Mouse (Mus musculus): ENCODE data around the gene Ktn1.

The Ktn1 gene

GRCm38 (mm10) chr14:47648218-47648617 is at the start of gene Ktn1:
TSS of gene Ktn1 (plus strand) at chr14:47648448.
- no peak for DNase-seq

DNA sequence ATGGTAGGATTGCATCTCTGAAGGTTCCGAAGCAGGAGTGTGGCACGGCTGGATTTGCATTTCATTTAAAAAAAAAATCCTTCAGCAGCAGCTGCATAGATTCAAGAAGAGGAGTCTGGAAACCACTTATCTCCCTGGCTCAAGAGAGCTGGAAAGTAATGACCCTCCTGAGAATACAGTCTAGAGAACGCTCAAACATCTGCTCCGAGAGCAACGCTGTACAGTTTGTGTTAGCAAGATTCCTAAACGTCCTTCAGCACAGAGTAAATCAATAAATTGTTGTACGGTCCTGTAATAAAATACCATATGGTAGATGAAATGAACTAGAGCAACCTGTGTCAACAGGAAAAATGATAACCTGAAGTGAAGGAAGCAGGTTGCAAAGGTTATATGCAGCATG is 35.0 kb upstream of the Ktn1 start:
- no peak for DNase-seq

- no peak for DNase-seq
These were observed 29.4 kb upstream of the Ktn1 start for GRCm38 (mm10) chr14:47618891-47619290.

DNA sequence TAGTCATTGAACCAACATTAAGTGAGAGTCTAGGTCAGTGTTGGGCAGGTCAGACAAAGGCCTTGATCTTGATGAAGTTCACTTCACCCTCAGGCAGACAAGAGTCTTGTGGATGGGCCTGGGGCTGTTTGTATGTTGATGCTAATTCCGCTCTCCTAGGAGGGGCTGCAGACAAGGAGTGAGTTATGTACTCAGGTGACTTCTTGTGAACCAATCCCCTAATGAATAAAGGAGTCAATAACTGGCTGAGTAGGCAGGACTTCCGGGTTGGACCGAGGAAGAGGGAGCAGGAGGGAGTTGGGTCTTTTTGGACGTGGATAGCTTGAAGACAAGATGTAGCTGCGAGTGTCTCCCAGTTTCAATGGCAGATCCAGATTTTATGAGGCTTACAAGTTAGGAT is 26.3 kb upstream of the Ktn1 start:
- DNase-seq = no peak

- DNase-seq = no peak
These were observed 23.4 kb upstream of the Ktn1 start for GRCm38 (mm10) chr14:47624837-47625236.

DNA sequence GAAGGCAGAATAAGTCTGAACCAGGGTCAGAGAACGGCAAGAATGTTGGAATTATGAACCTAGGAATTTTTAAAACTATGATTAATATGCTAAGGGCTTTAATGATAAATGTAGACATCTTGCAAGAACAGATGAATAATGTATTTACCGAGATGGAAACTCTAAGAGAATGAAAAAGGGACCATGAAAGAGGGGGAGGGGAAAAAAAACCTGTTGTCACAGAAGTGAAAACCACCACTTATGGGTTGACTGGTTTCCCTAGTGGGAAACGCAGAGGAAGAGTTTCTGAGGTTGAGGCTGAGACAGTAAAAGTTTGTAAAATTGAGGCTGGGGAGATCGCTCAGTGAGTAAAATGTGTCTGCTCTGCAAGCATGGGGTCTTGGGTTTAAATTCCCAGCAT is 22.1 kb upstream of the Ktn1 start:
- no peak for DNase-seq

DNA sequence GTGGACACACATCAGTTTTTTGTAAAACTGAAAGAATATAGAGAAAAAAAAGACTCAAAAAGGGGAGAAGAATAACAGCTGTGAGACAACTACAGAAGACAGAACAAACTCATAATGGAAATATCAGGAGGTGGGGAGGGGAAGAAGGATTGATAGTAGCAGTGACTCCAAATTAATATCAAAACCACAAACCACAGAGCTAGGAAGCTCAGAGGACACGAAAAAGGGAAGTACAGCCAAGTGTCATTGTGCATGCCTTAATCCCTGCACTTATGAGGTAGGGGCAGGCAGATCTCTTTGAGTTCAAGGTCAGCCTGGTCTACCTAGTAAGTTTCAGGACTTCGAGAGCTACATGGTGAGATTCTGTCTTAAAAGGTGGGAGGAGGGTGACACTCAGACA is 21.4 kb upstream of the Ktn1 start:
- no peak for DNase-seq

GRCm38 (mm10) chr14:47627360-47627759 is 20.9 kb upstream of the Ktn1 start:
- no peak for DNase-seq

- DNase-seq = no peak
These were observed 15.8 kb upstream of the Ktn1 start for GRCm38 (mm10) chr14:47632419-47632818.

GRCm38 (mm10) chr14:47634410-47634809 is 13.8 kb upstream of the Ktn1 start:
- no peak for DNase-seq

- DNase-seq = no peak
These were observed 13.4 kb upstream of the Ktn1 start for GRCm38 (mm10) chr14:47634846-47635245.

GRCm38 (mm10) chr14:47638316-47638895 is 9.8 kb upstream of the Ktn1 start:
- DNase-seq = no peak

- no peak for DNase-seq
These were observed 2.6 kb upstream of the Ktn1 start for GRCm38 (mm10) chr14:47645620-47646019.

DNA sequence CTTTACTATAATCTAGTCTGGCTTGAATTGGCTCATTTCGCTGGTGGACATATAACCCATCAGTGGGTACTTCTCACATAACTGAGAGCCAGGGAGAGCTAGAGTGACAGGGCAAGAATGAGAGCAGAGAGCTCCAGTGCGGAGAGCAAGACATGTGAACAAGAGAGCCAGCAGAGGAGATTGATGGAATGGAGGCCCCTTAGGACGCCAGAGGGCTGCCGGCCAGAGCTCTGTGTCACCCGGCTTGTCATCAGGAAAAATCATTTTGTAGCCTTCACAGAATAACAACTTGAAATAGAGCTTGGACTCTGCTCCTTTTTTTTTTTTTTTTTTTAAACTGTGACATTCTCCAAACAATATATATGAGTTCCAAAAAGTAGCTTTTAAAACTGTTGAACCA is 2.0 kb upstream of the Ktn1 start:
- no peak for DNase-seq

GRCm38 (mm10) chr14:47646696-47647516 is 1.3 kb upstream of the Ktn1 start:
- DNase-seq = no peak

DNA sequence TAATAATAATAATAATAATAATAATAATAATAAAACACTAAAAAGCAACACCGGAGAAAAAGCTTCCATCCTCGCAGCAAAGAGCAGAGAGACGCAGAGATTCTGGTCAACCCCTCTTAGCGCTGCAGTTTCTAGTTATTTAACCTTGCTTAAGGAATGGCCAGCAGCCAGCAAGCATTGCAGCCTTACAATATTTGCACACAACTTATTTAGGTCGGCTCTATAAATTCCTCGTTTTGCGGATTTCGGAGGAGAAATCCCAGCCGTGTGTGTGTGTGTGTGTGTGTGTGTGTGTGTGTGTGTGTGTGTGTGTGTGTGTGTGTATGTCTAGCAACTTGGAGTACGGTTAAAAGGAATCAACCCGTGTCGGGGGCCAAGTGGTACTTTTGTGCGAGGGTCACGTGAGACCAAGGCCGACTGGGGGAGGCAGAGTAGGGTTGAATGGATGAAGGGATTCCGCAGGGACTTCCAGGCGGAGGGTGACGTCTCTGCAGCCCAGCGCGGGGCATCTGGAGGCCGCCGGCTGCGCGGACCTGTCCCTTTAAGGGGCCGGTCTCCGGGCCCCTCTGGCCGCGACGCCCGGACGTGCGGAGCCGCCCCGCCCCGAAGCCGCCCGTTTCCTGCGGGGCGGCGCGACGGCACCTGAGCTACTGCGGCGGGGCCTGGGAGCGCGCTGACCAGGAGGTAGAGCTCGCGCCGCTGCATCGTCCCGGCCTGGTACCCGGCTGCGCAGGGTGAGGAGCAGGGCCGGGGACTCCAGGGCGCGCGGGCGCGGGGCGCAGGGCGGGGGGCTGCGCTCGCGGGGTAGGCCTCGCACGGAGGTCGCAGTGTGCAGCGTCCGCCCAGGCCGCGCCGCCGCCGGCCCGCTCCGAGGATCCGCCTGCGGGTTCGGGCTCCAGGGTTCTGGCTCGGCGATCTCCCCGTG is 720 bp downstream of the Ktn1 start:
- peak; percentile 81 for DNase-seq

DNA sequence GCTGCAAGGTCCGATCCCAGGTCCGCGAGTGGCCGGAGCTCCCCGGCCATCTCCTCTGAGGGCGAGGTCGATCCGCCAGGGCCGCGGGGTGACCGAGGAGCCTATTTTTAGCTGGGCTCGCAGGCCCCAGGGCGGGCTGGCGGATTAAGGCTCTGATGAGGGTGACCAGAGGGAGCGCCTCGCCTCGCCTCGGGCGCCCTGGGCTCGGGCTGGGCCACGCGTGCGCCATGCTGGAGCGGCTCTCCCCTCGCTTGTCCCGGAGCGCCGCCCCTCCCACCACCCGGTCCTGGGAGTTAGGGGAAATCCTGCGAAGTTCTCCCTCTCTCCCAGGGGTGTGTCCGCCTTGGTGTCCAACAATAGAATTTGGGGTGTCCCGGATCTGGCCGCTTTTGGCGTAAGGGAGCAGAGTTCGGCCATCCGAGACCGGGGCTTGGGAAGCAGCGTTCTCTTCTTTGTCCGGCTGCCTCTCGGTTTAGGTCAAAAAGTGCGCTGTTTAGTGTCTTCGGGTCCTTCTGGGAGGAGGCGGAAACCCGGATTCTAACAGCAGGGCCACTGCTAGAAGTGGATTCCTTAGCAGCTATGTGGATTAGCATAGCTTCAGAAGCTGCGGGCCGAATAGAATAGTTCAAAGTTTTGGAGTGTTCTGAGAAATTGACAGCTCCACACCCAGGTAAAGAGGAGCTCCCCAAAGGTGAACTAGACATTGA is 1.5 kb downstream of the Ktn1 start:
- peak; percentile 57 for DNase-seq

GRCm38 (mm10) chr14:47650338-47650720 is 2.1 kb downstream of the Ktn1 start:
- DNase-seq = no peak

GRCm38 (mm10) chr14:47651272-47651671 is 3.0 kb downstream of the Ktn1 start:
- DNase-seq = no peak

GRCm38 (mm10) chr14:47655444-47655843 is 7.2 kb downstream of the Ktn1 start:
- no peak for DNase-seq

DNA sequence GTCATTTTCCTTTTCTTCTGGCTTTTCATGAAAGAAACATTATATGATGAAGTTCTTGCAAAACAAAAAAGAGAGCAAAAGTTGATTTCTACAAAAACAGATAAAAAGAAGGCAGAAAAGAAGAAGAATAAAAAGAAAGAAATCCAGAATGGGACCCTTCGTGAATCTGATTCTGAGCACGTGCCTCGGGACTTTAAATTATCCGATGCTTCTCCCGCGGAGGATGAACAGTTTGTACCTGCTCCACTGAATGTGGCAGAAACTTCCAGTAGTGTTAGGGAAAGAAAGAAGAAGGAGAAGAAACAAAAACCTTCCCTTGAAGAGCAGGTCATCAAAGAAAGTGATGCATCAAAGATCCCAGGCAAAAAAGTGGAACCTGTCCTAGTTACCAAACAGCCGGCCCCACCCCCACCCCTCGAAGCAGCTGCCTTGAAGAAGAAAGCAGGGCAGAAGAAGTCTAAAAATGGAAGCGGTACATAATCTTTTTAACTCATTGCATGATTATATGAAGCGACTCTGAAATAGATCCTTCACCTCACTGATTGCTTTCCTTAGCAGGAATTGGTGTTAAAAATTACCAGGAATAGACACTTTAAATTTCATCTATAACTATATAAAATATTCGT is 15.7 kb downstream of the Ktn1 start:
- DNase-seq = no peak

GRCm38 (mm10) chr14:47664470-47664864 is 16.2 kb downstream of the Ktn1 start:
- no peak for DNase-seq

Data from cerebellum, adult 11-12 months (tissue).